Mouse (Mus musculus): Measurements from ENCODE around the gene Shd. TPM values are rescaled to one million over a fixed set of nuclear protein-coding genes. Genes with fewer than 3 reads are reported as not detected.

The Shd gene
- polyA plus RNA-seq, 1 experiment from 2014 or later = 89.1 TPM

GRCm38 (mm10) chr17:56018347-56019131, 48.3 kb downstream of the Shd start:
- peaks cover 26% of the 10 kb centered on the region for H3K36me3 ChIP-seq (ENCODE audit: control insufficient read depth, insufficient read depth, low read length)

GRCm38 (mm10) chr17:56020400-56021084, 50.3 kb downstream of the Shd start:
- 92% methylated on average over 6 of the region's 6 CpGs for WGBS
- Histone ChIP-seq H3K36me3 (ENCODE audit: control insufficient read depth, insufficient read depth, low read length) (peaks cover 21% of the 10 kb centered on the region), H3K4me2 (no peak overlapping the region), H3K27ac (ENCODE audit: low read depth, low read length) (no peak overlapping the region), H3K4me3 (ENCODE audit: low read depth, low read length) (no peak overlapping the region), H3K9ac (ENCODE audit: low read length) (no peak overlapping the region), H3K9me3 (ENCODE audit: control insufficient read depth, low read length) (no peaks in the 10 kb centered on the region), H3K4me1 (ENCODE audit: control insufficient read depth, insufficient read depth, low read length) (peaks cover 7% of the 10 kb centered on the region), H3K27me3 (ENCODE audit: control insufficient read depth, insufficient read depth, low read length) (no peaks in the 10 kb centered on the region)
- DNase-seq (ENCODE audit: low spot score, missing footprints) (no peak), ATAC-seq (ENCODE audit: low FRiP score) (no peak)

More at GRCm38 (mm10) chr17:56018347-56019131, 48.3 kb downstream of the Shd start:
- H3K4me3 ChIP-seq (ENCODE audit: low read depth, low read length) = no peak overlapping the region
- H3K4me2 ChIP-seq = no peak overlapping the region
- DNase-seq (ENCODE audit: low spot score, missing footprints) (no peak), ATAC-seq (ENCODE audit: low FRiP score) (peak; percentile 25; the same call in 1 of the 2 replicates)
- H3K9me3 ChIP-seq (ENCODE audit: control insufficient read depth, low read length) = no peaks in the 10 kb centered on the region
- peaks cover 7% of the 10 kb centered on the region for H3K4me1 ChIP-seq (ENCODE audit: control insufficient read depth, insufficient read depth, low read length)
- WGBS = 82% methylated on average over 20 of the region's 20 CpGs
- H3K27me3 ChIP-seq (ENCODE audit: control insufficient read depth, insufficient read depth, low read length) = no peaks in the 10 kb centered on the region
- no peak overlapping the region for H3K9ac ChIP-seq (ENCODE audit: low read length)
- no peak overlapping the region for H3K27ac ChIP-seq (ENCODE audit: low read depth, low read length)

- Histone ChIP-seq H3K36me3 (ENCODE audit: control insufficient read depth, insufficient read depth, low read length) (peaks cover 15% of the 10 kb centered on the region; the same call in 1 of the 2 replicates), H3K4me1 (ENCODE audit: control insufficient read depth, insufficient read depth, low read length) (peaks cover 7% of the 10 kb centered on the region), H3K9me3 (ENCODE audit: control insufficient read depth, low read length) (no peaks in the 10 kb centered on the region), H3K9ac (ENCODE audit: low read length) (peak overlapping the region; percentile 18; the same call in 1 of the 2 replicates), H3K4me3 (ENCODE audit: low read depth, low read length) (no peak overlapping the region), H3K4me2 (no peak overlapping the region), H3K27ac (ENCODE audit: low read depth, low read length) (no peak overlapping the region), H3K27me3 (ENCODE audit: control insufficient read depth, insufficient read depth, low read length) (no peaks in the 10 kb centered on the region)
- 91% methylated on average over 4 of the region's 4 CpGs for WGBS
- no peak for ATAC-seq (ENCODE audit: low FRiP score)
- no peak for DNase-seq (ENCODE audit: low spot score, missing footprints)
These were observed 51.1 kb downstream of the Shd start for GRCm38 (mm10) chr17:56021161-56021910.

GRCm38 (mm10) chr17:56022131-56022988, 52.1 kb downstream of the Shd start:
- H3K27ac ChIP-seq (ENCODE audit: low read depth, low read length) = no peak overlapping the region; the same call in 1 of the 2 replicates
- 67% methylated on average over 2 of the region's 2 CpGs for WGBS
- H3K27me3 ChIP-seq (ENCODE audit: control insufficient read depth, insufficient read depth, low read length) = no peaks in the 10 kb centered on the region
- H3K9ac ChIP-seq (ENCODE audit: low read length) = no peak overlapping the region
- H3K4me2 ChIP-seq = no peak overlapping the region
- H3K9me3 ChIP-seq (ENCODE audit: control insufficient read depth, low read length) = no peaks in the 10 kb centered on the region
- H3K36me3 ChIP-seq (ENCODE audit: control insufficient read depth, insufficient read depth, low read length) = peaks cover 9% of the 10 kb centered on the region; the same call in 1 of the 2 replicates
- DNase-seq (ENCODE audit: low spot score, missing footprints) = no peak
- H3K4me3 ChIP-seq (ENCODE audit: low read depth, low read length) = no peak overlapping the region
- ATAC-seq (ENCODE audit: low FRiP score) = no peak
- H3K4me1 ChIP-seq (ENCODE audit: control insufficient read depth, insufficient read depth, low read length) = peaks cover 7% of the 10 kb centered on the region

DNA sequence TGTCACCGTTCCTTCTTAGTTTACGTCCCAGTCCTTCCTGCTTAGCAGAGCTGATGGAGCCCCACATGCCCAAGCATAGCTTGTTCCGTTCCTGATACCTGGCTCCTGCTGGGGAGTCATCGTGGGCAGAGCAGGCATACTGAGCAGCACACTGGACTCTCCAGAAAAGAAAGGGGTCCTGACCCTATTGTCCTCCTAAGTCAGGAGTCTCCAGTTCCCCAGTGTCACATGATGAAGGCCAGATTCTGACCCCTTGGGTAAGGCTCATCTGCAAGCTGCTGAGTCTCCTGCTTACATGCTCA, 52.7 kb downstream of the Shd start:
- H3K36me3 ChIP-seq (ENCODE audit: control insufficient read depth, insufficient read depth, low read length) = peaks cover 4% of the 10 kb centered on the region; the same call in 1 of the 2 replicates
- H3K4me2 ChIP-seq = no peak overlapping the region
- H3K9me3 ChIP-seq (ENCODE audit: control insufficient read depth, low read length) = no peaks in the 10 kb centered on the region
- peaks cover 7% of the 10 kb centered on the region for H3K4me1 ChIP-seq (ENCODE audit: control insufficient read depth, insufficient read depth, low read length)
- no peak for ATAC-seq (ENCODE audit: low FRiP score)
- H3K4me3 ChIP-seq (ENCODE audit: low read depth, low read length) = no peak overlapping the region
- no peaks in the 10 kb centered on the region for H3K27me3 ChIP-seq (ENCODE audit: control insufficient read depth, insufficient read depth, low read length)
- no peak overlapping the region for H3K9ac ChIP-seq (ENCODE audit: low read length)
- 84% methylated on average over 4 of the region's 4 CpGs for WGBS
- no peak overlapping the region for H3K27ac ChIP-seq (ENCODE audit: low read depth, low read length)
- no peak for DNase-seq (ENCODE audit: low spot score, missing footprints)

- H3K27me3 ChIP-seq (ENCODE audit: control insufficient read depth, insufficient read depth, low read length) = no peaks in the 10 kb centered on the region
- no peak overlapping the region for H3K4me3 ChIP-seq (ENCODE audit: low read depth, low read length)
- peaks cover 1% of the 10 kb centered on the region; the same call in 1 of the 2 replicates for H3K36me3 ChIP-seq (ENCODE audit: control insufficient read depth, insufficient read depth, low read length)
- no peaks in the 10 kb centered on the region for H3K9me3 ChIP-seq (ENCODE audit: control insufficient read depth, low read length)
- H3K4me1 ChIP-seq (ENCODE audit: control insufficient read depth, insufficient read depth, low read length) = peaks cover 7% of the 10 kb centered on the region
- WGBS = 91% methylated on average over 5 of the region's 5 CpGs
- DNase-seq (ENCODE audit: low spot score, missing footprints) (no peak), ATAC-seq (ENCODE audit: low FRiP score) (no peak)
- no peak overlapping the region for H3K27ac ChIP-seq (ENCODE audit: low read depth, low read length)
- no peak overlapping the region for H3K4me2 ChIP-seq
- no peak overlapping the region for H3K9ac ChIP-seq (ENCODE audit: low read length)
These were observed 53.1 kb downstream of the Shd start for GRCm38 (mm10) chr17:56023386-56023785.

GRCm38 (mm10) chr17:56024476-56024875, 54.2 kb downstream of the Shd start:
- Histone ChIP-seq H3K27ac (ENCODE audit: low read depth, low read length) (no peak overlapping the region), H3K36me3 (ENCODE audit: control insufficient read depth, insufficient read depth, low read length) (no peaks in the 10 kb centered on the region), H3K4me1 (ENCODE audit: control insufficient read depth, insufficient read depth, low read length) (peaks cover 7% of the 10 kb centered on the region), H3K9me3 (ENCODE audit: control insufficient read depth, low read length) (no peaks in the 10 kb centered on the region), H3K4me2 (no peak overlapping the region), H3K9ac (ENCODE audit: low read length) (no peak overlapping the region), H3K4me3 (ENCODE audit: low read depth, low read length) (no peak overlapping the region), H3K27me3 (ENCODE audit: control insufficient read depth, insufficient read depth, low read length) (no peaks in the 10 kb centered on the region)
- DNase-seq (ENCODE audit: low spot score, missing footprints) = no peak
- WGBS = 60% methylated on average over 2 of the region's 2 CpGs
- no peak for ATAC-seq (ENCODE audit: low FRiP score)

GRCm38 (mm10) chr17:56024931-56025330, 54.7 kb downstream of the Shd start:
- peaks cover 7% of the 10 kb centered on the region for H3K4me1 ChIP-seq (ENCODE audit: control insufficient read depth, insufficient read depth, low read length)
- ATAC-seq (ENCODE audit: low FRiP score) (no peak), DNase-seq (ENCODE audit: low spot score, missing footprints) (no peak)
- WGBS = 84% methylated on average over 5 of the region's 5 CpGs
- H3K36me3 ChIP-seq (ENCODE audit: control insufficient read depth, insufficient read depth, low read length) = no peaks in the 10 kb centered on the region
- H3K4me2 ChIP-seq = no peak overlapping the region
- H3K27me3 ChIP-seq (ENCODE audit: control insufficient read depth, insufficient read depth, low read length) = no peaks in the 10 kb centered on the region
- H3K9ac ChIP-seq (ENCODE audit: low read length) = no peak overlapping the region
- no peaks in the 10 kb centered on the region for H3K9me3 ChIP-seq (ENCODE audit: control insufficient read depth, low read length)
- no peak overlapping the region for H3K27ac ChIP-seq (ENCODE audit: low read depth, low read length)
- H3K4me3 ChIP-seq (ENCODE audit: low read depth, low read length) = no peak overlapping the region

All from midbrain, embryonic 11.5 days (tissue).